Mouse (Mus musculus) spleen, adult 2 months (tissue): ENCODE results near the gene Plekha5. TPM values are rescaled to one million over a fixed set of nuclear protein-coding genes. Genes with fewer than 3 reads are reported as not detected.

Experiments used
- DNase-seq, 2 experiments: peaks; one replicate each; pipeline versions ENCODE4 v3.0.0 to v3.0.0-alpha.2; 2012 to 2021; ENCODE audit warnings: low spot score in 2 of 2, low read depth in 1 of 2
- H3K27ac ChIP-seq: fragments of 200-500 bp; 2 replicates; pipeline ENCODE4 v1.5.1; 2012; ENCODE audit warnings: low read length, inconsistent platforms; ENCODE audit not compliant: insufficient read depth
- H3K27me3 ChIP-seq: fragments of 200-500 bp; 2 replicates; pipeline ENCODE4 v1.6.1; 2012; ENCODE audit warnings: mild to moderate bottlenecking, moderate library complexity, low read length, inconsistent platforms; ENCODE audit not compliant: control insufficient read depth, insufficient read depth
- H3K36me3 ChIP-seq: fragments of 200-500 bp; 2 replicates; pipeline ENCODE4 v1.6.1; 2012; ENCODE audit warnings: mild to moderate bottlenecking, low read length, inconsistent platforms; ENCODE audit not compliant: control insufficient read depth, insufficient read depth
- H3K4me1 ChIP-seq: fragments of 200-500 bp; 2 replicates; pipeline ENCODE4 v1.6.1; 2011; ENCODE audit warnings: inconsistent platforms; ENCODE audit not compliant: control insufficient read depth, insufficient read depth, insufficient read length
- H3K4me3 ChIP-seq: fragments of 200-500 bp; 2 replicates; pipeline ENCODE4 v1.5.1; 2011; ENCODE audit warnings: mild to moderate bottlenecking, inconsistent platforms; ENCODE audit not compliant: insufficient read depth, insufficient read length; ENCODE audit errors: extremely low read depth
- CTCF ChIP-seq: fragments of 200-500 bp; IDR thresholded peaks from 2 replicates; pipeline ENCODE4 v1.5.1; 2011; ENCODE audit warnings: mild to moderate bottlenecking, inconsistent platforms; ENCODE audit not compliant: insufficient read depth, insufficient read length, insufficient replicate concordance; ENCODE audit errors: extremely low read depth
- POLR2A ChIP-seq: fragments of 200-500 bp; IDR thresholded peaks from 2 replicates; pipeline ENCODE4 v1.6.1; 2011; ENCODE audit warnings: low read depth, low read length, inconsistent platforms
- WGBS: fragments of 180-500 bp; shearing (Covaris S2); methylation state at CpG from one replicate; pipeline ENCODE4 v1.1.7; 2018; 5-methylcytosine and 5-hydroxymethylcytosine counted together
- polyA plus RNA-seq: library from polyadenylated mRNA; depleted of rRNA; stranded (reverse); fragments of >200 nt; gene quantifications from 2 replicates; pipeline ENCODE4 v1.2.3, GENCODE M21; 2012

The Plekha5 gene
- polyA plus RNA-seq, 1 experiment, result 8.1 TPM

DNA sequence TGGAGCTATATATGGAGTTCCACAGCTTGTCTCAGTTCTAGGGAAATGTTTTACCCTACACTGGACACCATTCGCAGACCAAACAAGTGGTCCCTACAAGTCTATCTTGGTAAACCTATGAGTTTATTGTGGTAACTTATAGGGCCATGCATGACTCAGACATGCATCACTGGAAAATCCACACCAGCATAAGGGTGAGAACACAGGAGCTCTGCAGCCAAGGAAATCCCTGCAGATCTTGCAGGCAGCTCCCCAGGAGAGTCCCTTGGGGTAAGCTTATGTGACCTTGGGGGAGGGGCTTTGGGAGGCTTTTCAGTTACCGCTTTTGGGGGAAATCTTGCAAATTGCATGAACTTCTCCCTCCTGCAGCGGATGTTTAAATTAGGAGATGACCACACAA lies 190.0 kb downstream of the Plekha5 start:
- H3K36me3 ChIP-seq, result no peaks in the 10 kb centered on the region
- H3K4me1 ChIP-seq, result 0 out of 2 replicates have a peak, but pooled peaks cover 3% of the 10 kb centered on the region
- no peak overlapping the region for H3K27ac ChIP-seq
- DNase-seq, result no peak
- TF ChIP-seq POLR2A, result no peak
- no peak for TF ChIP-seq CTCF
- WGBS, result 76% methylated on average over 3 of the region's 3 CpGs
- no peaks in the 10 kb centered on the region for H3K27me3 ChIP-seq
- no peak overlapping the region for H3K4me3 ChIP-seq

DNA sequence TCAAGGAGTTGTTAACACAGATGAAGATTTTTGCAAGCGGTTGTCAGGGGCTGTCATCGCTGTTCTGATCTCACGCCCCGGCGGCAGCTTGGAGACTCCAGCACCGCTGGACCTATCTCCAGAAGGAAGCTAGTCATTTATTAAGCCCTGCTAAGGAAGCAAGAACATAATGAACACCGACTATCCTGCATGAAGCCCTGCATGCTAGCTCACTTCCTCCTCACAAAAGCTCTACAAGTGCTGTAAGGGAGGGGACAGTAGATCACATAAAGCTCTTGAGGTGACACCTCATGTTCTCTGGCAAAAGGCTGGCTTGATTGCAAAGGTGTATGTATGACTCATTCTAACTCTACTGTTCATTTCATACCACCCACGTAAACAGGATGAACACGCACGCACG lies 190.9 kb downstream of the Plekha5 start:
- DNase-seq, result no peak
- Histone ChIP-seq H3K36me3 (no peaks in the 10 kb centered on the region), H3K4me3 (no peak overlapping the region), H3K27ac (no peak overlapping the region), H3K27me3 (no peaks in the 10 kb centered on the region), H3K4me1 (peaks cover 9% of the 10 kb centered on the region; the same call in 1 of the 2 replicates)
- TF ChIP-seq CTCF (no peak), POLR2A (no peak)
- 58% methylated on average over 11 of the region's 11 CpGs for WGBS

DNA sequence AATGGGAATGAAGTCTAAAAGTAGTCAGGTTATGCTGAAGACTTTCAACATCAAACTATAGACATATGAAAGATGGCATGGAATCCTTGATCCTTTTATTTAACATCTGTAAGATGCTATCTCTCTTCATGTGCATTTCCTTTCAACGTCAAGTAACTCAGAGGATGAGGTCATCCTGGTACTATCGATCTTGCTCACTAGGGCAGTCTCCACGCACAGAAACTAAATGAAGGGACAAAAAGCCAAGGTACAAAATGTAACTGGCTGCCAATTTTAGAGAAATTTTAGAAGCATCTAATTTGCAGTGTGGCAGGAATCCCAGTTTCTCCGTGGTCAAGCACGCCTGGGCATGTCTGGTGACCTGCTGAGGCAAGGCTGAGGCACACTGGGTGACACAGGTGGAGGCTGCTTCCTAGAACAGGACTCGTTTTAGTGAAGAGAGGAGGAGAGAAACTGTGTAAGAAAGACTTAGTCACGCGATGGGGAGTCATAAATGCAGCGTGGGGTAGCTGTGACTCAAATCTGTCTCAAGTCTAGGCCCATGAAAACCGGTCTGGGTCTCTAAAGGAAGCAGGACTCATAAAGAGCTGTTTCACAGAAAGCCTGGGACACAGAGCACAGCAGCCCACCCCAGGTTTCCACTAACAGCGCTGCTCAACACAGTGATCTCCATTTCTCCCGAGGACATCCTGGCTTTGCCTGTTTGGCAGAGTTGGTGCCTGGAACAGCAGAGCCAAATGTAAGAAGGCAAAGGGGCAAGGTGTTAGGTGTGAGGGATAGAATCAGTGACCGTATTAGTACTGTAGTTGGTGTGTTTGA lies 196.9 kb downstream of the Plekha5 start:
- 69% methylated on average over 13 of the region's 13 CpGs for WGBS

DNA sequence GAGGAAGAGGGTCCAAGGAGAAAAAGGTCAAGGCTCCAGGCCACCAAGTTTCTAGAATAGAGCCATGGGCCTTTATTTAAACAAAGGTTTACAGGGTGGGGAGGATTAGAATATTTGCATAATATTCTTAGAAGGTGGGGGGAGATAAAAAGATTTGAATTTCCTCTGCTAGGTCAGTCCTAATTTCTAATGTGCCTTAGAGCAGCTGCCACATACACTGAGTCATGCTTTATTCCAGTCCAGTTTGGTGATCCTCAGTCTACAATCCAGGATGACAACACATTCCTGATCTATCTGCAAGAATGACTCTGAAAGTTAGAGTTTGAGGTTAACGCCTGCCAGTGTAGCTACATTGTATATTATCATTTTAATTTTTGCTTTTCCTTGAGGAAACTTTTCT lies 197.8 kb downstream of the Plekha5 start:
- DNase-seq, result no peak
- Histone ChIP-seq H3K36me3 (no peaks in the 10 kb centered on the region), H3K4me1 (peaks cover 17% of the 10 kb centered on the region; the same call in 1 of the 2 replicates), H3K27me3 (no peaks in the 10 kb centered on the region), H3K27ac (no peak overlapping the region), H3K4me3 (no peak overlapping the region)
- WGBS, result 83% methylated on average over 1 of the region's 1 CpGs
- TF ChIP-seq CTCF (no peak), POLR2A (no peak)

More for the DNA sequence above, 196.9 kb downstream of the Plekha5 start:
- Histone ChIP-seq H3K27me3 (no peaks in the 10 kb centered on the region), H3K4me3 (no peak overlapping the region), H3K36me3 (no peaks in the 10 kb centered on the region), H3K27ac (no peak overlapping the region), H3K4me1 (peaks cover 14% of the 10 kb centered on the region; the same call in 1 of the 2 replicates)
- TF ChIP-seq CTCF (no peak), POLR2A (no peak)
- DNase-seq, result no peak

DNA sequence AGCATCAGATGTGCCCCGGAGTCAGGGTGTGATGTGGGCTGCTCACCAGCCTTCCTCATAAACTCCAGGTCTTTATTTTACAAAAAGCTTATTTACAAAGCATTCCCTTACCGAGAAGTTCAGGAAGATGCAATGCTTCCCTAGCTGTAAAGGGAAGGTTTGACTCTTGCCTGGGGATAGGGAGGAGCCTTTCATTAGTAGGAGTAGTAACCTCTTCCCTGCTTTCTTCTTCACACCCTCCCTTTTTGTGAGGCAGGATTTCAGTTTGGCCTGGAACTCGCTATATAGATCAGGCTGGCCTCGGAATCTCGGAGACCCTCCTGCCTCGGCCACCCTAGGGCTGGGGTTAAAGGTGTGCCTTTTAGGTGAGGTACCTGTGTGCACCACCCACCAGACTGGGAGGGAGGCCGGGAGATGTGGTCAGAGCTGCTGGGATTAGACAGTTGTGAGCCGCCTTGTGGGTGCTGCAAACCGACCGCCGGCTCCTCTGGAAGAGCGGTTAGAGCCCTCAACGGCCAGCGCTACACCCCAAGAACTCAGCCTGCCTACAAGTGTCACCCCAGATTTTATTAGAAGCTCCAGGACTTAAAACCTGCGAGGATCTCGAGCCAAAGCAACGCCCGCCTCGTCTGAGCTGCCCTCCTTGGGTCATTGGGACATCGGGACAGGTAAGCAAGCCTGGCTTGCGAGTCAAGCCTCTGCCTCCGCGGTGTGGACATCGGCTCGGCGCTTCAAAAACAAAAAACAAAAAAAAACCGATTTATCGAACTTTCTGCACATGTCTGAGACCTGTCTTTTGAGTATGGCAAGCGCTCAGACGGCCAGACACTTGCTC lies 198.8 kb downstream of the Plekha5 start, which contains the start of gene Aebp2:
Gene Aebp2, plus strand, starts transcription at position 273 of the 835 bp plus-strand sequence.
- H3K27ac ChIP-seq, result peak within 1 kb of the TSS; percentile 97
- H3K36me3 ChIP-seq, result no peaks in the 10 kb centered on the region
- TF ChIP-seq POLR2A (no peak), CTCF (no peak)
- 48% methylated on average over 30 of the region's 30 CpGs for WGBS
- DNase-seq, result no peak
- no peaks in the 10 kb centered on the region for H3K27me3 ChIP-seq
- H3K4me3 ChIP-seq, result peak within 1 kb of the TSS; percentile 99
- H3K4me1 ChIP-seq, result peaks cover 19% of the 10 kb centered on the region; the same call in 1 of the 2 replicates

DNA sequence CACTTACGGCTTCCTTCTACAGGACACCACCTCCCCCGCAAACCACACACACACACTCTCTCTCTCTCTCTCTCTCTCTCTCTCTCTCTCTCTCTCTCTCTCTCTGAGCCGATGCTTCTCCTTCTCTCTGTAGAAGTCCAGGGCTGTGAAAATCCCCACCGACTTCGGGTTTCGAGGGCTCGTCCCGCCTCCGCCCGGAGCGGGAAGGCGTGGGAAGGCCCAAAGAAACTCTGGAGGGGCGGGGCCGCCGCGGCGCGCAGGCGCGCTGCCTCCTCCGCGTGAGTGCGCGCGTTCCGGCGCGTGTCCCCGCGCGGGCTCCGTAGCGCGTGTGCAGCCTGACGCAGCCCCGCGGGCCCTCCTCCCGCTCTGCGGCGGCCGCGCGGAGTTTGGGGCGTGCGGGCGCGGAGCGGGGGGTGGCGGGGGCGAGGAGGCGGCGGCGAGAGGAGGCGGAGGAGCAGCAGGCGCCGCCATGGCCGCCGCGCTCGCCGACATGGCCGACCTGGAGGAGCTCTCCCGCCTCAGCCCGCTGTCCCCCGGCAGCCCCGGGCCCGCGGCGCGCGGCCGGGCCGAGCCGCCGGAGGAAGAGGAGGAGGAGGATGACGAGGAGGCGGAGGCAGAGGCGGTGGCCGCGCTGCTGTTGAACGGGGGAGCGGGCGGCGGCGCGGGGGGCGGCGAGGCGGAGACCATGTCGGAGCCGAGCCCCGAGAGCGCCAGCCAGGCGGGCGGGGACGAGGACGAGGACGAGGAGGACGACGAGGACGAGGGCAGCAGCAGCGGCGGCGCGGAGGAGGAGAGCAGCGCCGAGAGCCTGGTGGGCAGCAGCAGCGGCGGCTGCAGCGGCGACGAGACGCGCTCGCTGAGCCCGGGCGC lies 199.6 kb downstream of the Plekha5 start:
- peak overlapping the region; percentile 99 for H3K4me3 ChIP-seq
- H3K27ac ChIP-seq, result peak overlapping the region; percentile 97
- no peaks in the 10 kb centered on the region for H3K36me3 ChIP-seq
- peak; percentile 83 to 90 for DNase-seq
- no peaks in the 10 kb centered on the region for H3K27me3 ChIP-seq
- peaks cover 21% of the 10 kb centered on the region; the same call in 1 of the 2 replicates for H3K4me1 ChIP-seq
- WGBS, result 1% methylated on average over 85 of the region's 117 CpGs
- TF ChIP-seq POLR2A, result no peak; the same call in 1 of the 2 replicates
- TF ChIP-seq CTCF, result no peak
